Mouse (Mus musculus): ENCODE data around the gene Card11.

Gene Card11

DNA sequence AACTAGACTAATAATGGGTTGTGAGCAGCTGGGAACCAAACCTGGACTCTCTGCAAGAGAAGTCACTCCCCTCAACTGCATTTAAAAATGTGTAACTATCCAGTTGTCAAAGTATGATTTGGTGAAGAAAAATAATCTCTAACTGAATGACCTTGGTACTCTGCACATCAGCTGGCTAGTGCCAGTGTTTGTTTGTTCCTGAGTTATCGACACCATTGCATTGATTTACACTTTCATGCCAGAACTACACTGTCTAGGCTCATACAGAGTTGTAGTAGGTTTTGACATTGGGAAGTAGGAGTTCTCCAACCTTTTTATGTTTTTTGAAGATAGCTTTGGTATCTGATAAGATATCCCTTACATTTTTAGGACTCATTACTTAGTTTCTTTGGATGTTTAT, 81.9 kb downstream of the Card11 start:
- no peak for ATAC-seq (ENCODE audit: low TSS enrichment)

DNA sequence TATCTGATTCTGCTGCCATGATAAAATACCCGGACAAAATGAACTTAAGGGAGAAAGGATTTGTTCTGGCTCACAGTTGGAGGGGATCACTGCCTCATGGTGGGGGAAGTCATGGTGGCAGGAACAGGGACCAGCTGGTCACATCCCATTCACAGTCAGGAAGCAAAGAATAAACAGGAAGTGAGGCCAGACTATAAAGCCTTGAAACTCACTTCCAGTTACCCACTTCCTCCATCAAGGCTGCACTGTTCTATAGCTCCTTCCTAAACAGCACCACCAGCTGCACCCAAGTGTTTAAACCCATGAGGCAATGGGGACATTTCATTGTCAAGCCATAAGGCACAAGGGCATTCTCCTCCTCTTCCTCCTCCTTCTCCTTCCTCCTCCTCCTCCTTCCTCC, 82.6 kb downstream of the Card11 start:
- ATAC-seq (ENCODE audit: low TSS enrichment): no peak

DNA sequence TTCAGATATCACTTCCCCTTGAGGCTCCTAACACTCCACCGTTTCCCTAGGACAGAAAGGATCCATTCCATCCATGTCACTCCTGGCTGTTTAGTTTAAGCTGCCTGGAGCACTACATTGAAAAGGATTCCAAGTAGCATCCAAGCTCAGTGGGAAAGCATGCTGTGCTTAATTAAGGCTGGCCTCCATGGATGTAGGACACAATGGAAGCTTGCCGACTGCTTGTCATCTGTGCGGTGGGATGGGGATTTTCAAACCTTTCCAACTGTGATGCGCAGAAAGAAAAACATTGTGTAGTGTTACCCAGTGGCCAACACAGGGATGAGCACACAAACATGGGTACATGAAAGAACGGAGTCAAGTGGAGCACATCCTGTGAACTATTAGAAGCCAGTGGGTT, 89.5 kb downstream of the Card11 start:
- no peak for ATAC-seq (ENCODE audit: low TSS enrichment)

DNA sequence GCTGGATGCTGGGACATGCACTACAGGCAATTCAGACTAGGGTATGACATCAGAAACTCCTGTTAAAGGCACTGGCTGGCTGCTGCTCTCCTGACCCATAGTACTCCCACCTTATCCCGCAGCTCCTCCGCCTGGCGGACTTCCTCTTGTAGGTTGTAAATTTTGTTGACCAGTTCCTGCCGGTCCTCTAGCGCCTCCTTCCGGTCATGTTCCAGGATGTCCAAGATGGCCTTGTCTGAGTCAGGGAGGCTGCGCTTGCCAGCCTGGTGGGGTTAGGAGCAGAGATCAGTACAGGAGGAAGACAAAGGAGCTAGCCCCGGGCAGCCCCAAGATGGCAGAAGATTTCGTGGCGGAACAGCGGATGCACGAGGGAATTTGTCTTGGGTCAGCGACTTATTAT, 99.5 kb downstream of the Card11 start:
- no peak for ATAC-seq (ENCODE audit: low TSS enrichment)

- no peak for ATAC-seq (ENCODE audit: low TSS enrichment)
Measured at GRCm38 (mm10) chr5:140891080-140891479, 109.3 kb downstream of the Card11 start.

- peak; percentile 68 for ATAC-seq (ENCODE audit: low TSS enrichment)
Measured at GRCm38 (mm10) chr5:140890050-140890449, 110.3 kb downstream of the Card11 start.

- ATAC-seq (ENCODE audit: low TSS enrichment): 0 out of 2 replicates have a peak, but pooled peaks have one; percentile 34
Measured at GRCm38 (mm10) chr5:140889539-140889938, 110.8 kb downstream of the Card11 start.

DNA sequence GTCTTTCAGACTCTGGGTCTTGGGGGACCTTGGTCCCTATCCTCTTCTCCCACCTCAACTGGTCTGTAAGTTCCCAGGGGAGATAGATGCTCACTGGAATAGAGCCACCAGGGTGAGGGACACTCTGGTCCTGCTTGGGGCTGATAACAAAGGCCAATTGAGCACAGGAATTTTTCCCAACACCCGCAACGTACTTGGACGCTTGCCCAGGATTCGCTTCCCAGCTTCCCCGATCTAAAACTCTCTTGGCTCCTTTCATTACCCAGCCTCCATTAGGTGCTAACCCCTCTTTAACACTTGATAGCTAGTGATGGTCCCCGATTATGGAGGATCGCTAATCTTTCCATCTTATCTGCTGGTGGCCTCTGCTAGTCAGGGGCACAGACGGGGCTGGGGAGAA, 112.5 kb downstream of the Card11 start:
- no peak for ATAC-seq (ENCODE audit: low TSS enrichment)

DNA sequence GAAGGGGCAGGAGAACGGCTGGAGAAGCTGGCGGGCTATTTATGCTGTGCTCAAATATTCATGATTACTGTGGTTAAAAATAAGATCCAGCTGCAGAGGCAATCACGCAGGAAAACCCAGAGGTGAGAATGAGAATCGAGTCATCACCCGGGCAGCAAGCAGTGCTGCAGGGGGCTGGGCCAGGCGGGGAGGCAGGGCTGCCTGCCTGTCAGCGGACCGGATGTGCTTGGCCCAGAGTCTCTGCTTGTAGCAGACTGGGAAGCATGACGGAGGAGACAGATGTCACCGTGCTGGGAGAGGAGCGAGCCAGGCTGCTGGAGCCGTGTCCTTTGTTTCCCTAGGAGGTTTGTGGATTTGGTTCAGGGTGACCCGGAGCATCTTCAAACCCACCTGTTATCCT, 115.4 kb downstream of the Card11 start:
- ATAC-seq (ENCODE audit: low TSS enrichment): peak; percentile 59

DNA sequence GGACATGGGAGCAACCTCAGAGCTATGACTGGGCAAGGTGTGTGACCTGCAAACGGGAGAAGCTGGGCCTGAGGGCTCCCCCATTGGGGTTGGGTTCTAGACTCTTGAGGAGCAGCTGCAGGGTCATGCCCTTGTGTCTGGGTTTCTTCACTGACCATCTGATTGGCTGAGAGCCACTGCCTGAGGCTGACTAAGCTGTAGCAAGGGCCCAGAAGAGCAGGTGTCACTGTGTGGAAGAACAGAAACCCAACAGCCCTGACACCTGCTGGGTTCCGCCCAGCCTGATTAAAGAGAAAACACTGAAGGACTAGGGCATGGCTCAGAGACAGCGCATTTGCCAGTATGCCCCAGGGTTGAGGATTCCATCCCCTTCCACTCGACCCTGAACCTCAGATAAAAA, 118.0 kb downstream of the Card11 start:
- no peak for ATAC-seq (ENCODE audit: low TSS enrichment)

GRCm38 (mm10) chr5:140880151-140880550, 120.2 kb downstream of the Card11 start:
- ATAC-seq (ENCODE audit: low TSS enrichment): no peak

DNA sequence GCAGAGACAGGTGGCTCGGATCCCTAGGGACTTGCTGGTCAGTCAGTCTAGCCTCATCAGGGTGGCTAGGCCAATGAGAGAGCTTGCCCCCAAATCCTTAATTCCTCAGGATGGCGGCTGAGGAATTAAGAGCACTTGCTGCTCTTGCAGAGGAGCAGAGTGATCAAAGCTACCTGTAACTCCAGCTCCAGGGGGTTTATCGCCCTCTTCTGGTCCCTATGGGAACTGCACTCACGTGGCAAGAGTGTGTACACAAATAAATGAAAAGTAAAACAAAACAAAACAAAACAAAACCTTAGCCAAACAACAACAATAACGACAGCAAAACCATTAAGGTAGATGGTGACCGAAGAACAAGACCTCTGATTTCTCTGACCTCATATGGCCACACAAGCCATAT, 121.7 kb downstream of the Card11 start:
- no peak for ATAC-seq (ENCODE audit: low TSS enrichment)

GRCm38 (mm10) chr5:140873736-140874307, 126.6 kb downstream of the Card11 start:
- ATAC-seq (ENCODE audit: low TSS enrichment): no peak

DNA sequence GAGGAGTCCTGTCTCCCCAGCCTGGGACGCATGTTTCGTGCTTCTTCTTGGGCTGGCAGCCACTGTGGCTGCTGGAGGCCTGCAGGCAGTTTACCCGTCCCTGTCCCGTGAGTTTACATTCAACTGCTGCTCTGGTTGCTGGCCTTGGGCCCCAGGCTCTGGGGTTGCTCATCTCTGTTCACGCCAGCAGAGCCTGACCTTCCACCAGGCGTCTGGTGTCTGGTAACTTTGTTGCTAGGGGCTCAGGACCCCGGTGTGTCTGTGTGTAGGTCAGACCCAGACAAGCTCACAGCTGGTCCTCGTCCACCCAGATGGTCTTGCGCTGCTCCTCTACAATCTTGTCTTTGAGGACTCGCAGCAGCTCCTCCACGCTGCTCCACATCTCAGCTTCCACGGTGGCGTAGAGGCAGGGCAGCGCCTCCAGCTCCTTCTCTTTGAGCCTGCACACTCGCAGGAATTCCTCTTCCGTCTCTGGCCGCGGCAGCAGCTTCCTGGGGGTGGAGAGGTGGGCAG, 127.3 kb downstream of the Card11 start:
- peak; percentile 91 for ATAC-seq (ENCODE audit: low TSS enrichment)

DNA sequence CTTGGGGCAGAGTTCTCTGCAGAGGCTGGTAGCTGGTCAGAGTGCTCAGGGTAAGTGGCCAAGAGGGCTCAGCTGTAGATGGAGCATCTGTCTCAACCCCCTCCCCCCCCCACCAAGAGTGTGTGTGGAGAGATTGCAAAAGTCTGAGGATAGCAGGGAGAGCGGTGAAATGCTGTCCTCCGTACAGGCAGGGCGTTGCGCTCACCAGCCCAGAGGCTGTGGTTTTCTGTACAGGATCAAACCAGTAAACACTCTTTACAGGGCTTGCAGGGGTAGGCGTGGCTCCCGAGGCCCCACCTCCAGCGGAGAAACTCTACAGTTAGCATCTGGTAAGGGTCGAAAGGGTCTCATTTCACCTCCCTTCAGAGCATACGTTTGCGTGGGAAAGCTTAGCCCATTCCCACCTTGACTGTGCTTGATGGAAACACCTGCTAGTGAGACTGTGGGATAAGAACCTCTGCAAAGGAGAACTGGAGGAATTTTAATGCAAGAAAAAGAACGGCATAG, 127.8 kb downstream of the Card11 start:
- ATAC-seq (ENCODE audit: low TSS enrichment): no peak

DNA sequence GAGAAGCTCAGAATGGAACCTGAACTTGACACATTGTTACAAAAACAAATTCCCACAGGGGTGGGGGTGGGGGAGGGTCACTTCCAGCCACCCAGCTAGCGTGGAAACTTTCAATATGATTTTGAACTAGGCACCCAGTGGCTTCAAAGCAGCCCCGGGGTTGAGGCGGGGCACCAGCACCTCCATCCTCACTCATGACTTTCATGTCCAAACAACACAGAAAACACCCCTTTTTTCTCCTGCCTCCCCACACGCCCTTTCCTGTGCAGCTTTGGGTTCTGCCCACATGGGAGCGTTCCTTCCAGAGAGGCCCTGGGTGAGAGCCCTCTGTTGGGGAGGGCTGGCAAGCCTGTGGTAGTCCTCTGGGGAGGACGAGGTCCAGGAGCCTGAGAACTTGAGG, 129.1 kb downstream of the Card11 start:
- ATAC-seq (ENCODE audit: low TSS enrichment): no peak

GRCm38 (mm10) chr5:140869034-140869433, 131.3 kb downstream of the Card11 start:
- ATAC-seq (ENCODE audit: low TSS enrichment): 0 out of 2 replicates have a peak, but pooled peaks have one; percentile 52

- ATAC-seq (ENCODE audit: low TSS enrichment): no peak
Measured at GRCm38 (mm10) chr5:140859730-140860129, 140.7 kb downstream of the Card11 start.

- ATAC-seq (ENCODE audit: low TSS enrichment): no peak
Measured at GRCm38 (mm10) chr5:140858335-140858734, 142.0 kb downstream of the Card11 start.

GRCm38 (mm10) chr5:140857432-140858154, 142.8 kb downstream of the Card11 start:
- ATAC-seq (ENCODE audit: low TSS enrichment): no peak

DNA sequence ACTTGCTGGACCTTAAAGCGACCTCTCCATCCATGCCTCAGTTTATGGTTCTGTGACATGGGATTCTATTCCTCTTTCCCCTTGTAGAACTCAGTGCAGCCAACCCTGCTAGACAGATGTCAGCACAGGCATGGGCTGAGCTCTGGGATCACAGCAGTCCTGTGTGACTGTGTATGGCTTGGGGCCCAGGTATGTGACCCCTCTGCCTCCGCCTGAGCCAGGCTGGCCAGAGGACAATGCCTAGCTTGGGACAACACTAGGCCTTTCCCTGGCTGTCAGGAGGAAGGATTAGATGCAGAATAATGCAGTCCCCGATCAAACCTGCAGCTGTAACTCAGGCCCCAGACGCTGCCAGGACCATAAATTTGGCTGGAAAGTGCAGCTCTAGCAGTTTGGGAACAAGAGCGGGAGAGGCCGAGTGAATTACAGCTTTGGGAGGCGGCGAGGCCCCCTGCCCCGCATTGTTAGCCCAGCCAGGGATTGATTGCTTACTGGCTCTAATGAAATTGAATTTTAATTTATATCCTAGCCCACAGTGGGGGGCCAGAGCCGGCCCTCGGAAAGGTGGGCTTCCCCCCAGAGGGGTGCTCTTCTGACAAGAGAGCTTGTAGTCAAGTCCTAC, 144.4 kb downstream of the Card11 start:
- no peak for ATAC-seq (ENCODE audit: low TSS enrichment)

DNA sequence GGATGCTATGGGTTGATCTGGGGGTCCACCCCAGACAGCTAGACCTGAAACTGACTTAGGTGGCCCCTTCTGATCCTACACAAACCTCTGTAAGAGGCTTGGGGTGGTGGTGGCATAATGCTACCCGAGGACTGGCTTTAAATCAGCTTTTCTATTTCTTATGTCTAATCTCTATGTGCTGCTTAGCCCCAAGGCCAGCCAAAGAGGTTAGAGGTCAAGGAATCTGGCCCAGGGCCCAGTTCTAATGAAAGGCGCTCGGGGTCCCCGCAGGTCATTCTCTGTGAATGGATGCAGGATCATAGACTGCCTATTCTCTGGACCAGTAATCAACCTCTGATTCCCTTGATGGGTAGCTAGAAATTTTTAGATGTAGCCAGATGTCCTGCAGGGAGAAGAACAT, 145.7 kb downstream of the Card11 start:
- no peak for ATAC-seq (ENCODE audit: low TSS enrichment)

GRCm38 (mm10) chr5:140853723-140854122, 146.7 kb downstream of the Card11 start:
- no peak for ATAC-seq (ENCODE audit: low TSS enrichment)

Measured in frontal cortex, adult (tissue).